ENCODE assay signal across 8 mouse cellular contexts in the genomic region with DNA sequence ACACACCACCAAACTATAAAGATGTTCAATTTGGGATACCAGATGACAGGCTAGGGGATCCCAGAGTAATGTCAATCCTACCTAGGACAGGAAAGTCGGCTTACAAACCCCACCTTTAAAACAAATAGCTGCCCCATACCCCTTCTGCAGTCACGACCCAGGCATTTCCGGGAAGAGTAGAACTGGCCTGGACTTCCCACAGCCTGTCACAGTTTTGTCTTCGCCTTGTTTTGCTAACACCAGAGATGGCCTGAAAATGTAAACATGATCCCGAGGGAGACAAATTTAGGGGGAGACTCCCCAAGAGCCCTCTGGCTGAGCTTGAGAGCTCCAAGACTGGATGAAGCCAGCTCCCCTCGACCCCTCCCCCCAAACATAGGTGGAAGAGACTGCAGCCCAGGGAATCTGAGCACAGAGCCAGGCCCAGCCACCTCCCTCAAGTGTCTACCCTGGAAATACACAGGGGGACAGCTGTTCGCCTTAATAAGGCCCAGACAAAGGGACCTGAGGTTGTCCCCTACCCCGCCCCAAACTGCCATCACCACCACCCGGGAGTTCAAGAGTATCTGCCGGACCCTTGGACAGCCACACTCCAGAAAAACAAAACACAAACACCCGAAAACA. TPM values are rescaled to one million over a fixed set of nuclear protein-coding genes. Genes with fewer than 3 reads are reported as not detected.
A peak's percentile ranks its signal among the peaks of the same experiment; 100 is the strongest.
DNase-seq lines count a peak whose midpoint lies in the region; ATAC-seq and TF ChIP-seq lines count a peak whose summit lies in the region.

No protein-coding gene starts in this region.

- TF ChIP-seq POLR2A in spleen, adult 2 months (IDR thresholded peaks at IDR 0.05; ENCODE audit: low read depth, low read length), result no peak
- no peak for TF ChIP-seq POLR2A in olfactory bulb, adult 2 months (IDR thresholded peaks at IDR 0.05; ENCODE audit: insufficient read depth, low read depth, low read length)

- ATAC-seq in forebrain, embryonic 16.5 days, result no peak
- ATAC-seq in limb, embryonic 15.5 days (ENCODE audit: insufficient number of reproducible peaks, low FRiP score, low TSS enrichment, low read depth), result no peak

- 17% methylated on average over 11 of the region's 11 CpGs for WGBS in spleen, adult 2 months
- 11% methylated on average over 11 of the region's 11 CpGs for WGBS in forebrain, embryonic 16.5 days
- WGBS in limb, embryonic 15.5 days, result 4% methylated on average over 11 of the region's 11 CpGs
- 56% methylated on average over 11 of the region's 11 CpGs for WGBS in olfactory bulb, adult 2 months

- peaks cover 10% of the 10 kb centered on the region for H3K27me3 ChIP-seq in spleen, adult 2 months (ENCODE audit: control insufficient read depth, insufficient read depth, low read length)
- no peaks in the 10 kb centered on the region for H3K27me3 ChIP-seq in forebrain, embryonic 16.5 days (replicated peaks; ENCODE audit: control insufficient read depth, insufficient read depth, low read length)
- no peaks in the 10 kb centered on the region for H3K27me3 ChIP-seq in limb, embryonic 15.5 days

- no peaks in the 10 kb centered on the region for H3K36me3 ChIP-seq in spleen, adult 2 months (ENCODE audit: control insufficient read depth, insufficient read depth, low read length)
- H3K36me3 ChIP-seq in forebrain, embryonic 16.5 days (ENCODE audit: control insufficient read depth, insufficient read depth), result no peaks in the 10 kb centered on the region
- H3K36me3 ChIP-seq in limb, embryonic 15.5 days, result no peaks in the 10 kb centered on the region

- H3K4me3 ChIP-seq in spleen, adult 2 months (ENCODE audit: extremely low read depth, insufficient read depth, insufficient read length), result peak overlapping the region; percentile 54; the same call in 1 of the 2 replicates
- H3K4me3 ChIP-seq in forebrain, embryonic 16.5 days (replicated peaks; ENCODE audit: low read length), result peak overlapping the region; percentile 89
- peak overlapping the region; percentile 96 for H3K4me3 ChIP-seq in limb, embryonic 15.5 days
- H3K4me3 ChIP-seq in olfactory bulb, adult 2 months (ENCODE audit: insufficient read depth, low read depth, low read length), result peak overlapping the region; percentile 63; the same call in 1 of the 2 replicates

- H3K9ac ChIP-seq in forebrain, embryonic 16.5 days (replicated peaks; ENCODE audit: low read depth, low read length), result peak overlapping the region; percentile 79
- H3K9ac ChIP-seq in limb, embryonic 15.5 days, result peak overlapping the region; percentile 98

- no peak for TF ChIP-seq CTCF in spleen, adult 2 months (IDR thresholded peaks at IDR 0.05; ENCODE audit: extremely low read depth, insufficient read depth, insufficient read length, insufficient replicate concordance)
- no peak for TF ChIP-seq CTCF in olfactory bulb, adult 2 months (IDR thresholded peaks at IDR 0.05; ENCODE audit: insufficient read depth, low read depth, low read length)

- H3K27ac ChIP-seq in spleen, adult 2 months (ENCODE audit: insufficient read depth, low read length), result peak overlapping the region; percentile 14; the same call in 1 of the 2 replicates
- H3K27ac ChIP-seq in forebrain, embryonic 16.5 days (ENCODE audit: low read length), result peak overlapping the region; percentile 19; the same call in 1 of the 2 replicates
- H3K27ac ChIP-seq in limb, embryonic 15.5 days, result peak overlapping the region; percentile 92
- no peak overlapping the region for H3K27ac ChIP-seq in olfactory bulb, adult 2 months (ENCODE audit: insufficient read depth, low read depth, low read length)

- H3K4me1 ChIP-seq in spleen, adult 2 months (ENCODE audit: control insufficient read depth, insufficient read depth, insufficient read length), result peaks cover 4% of the 10 kb centered on the region
- peaks cover 41% of the 10 kb centered on the region for H3K4me1 ChIP-seq in forebrain, embryonic 16.5 days (replicated peaks; ENCODE audit: control insufficient read depth, insufficient read depth, low read length)
- H3K4me1 ChIP-seq in limb, embryonic 15.5 days, result peaks cover 73% of the 10 kb centered on the region
- H3K4me1 ChIP-seq in olfactory bulb, adult 2 months (ENCODE audit: control insufficient read depth, insufficient read depth, low read length), result peaks cover 9% of the 10 kb centered on the region

- DNase-seq in spleen, adult 2 months (ENCODE audit: low read depth in 1 of 2, low spot score in 2 of 2), result no peak
- DNase-seq in spleen, adult 12 weeks (ENCODE audit: low spot score), result no peak
- DNase-seq in right cerebral cortex, postnatal 36 days (ENCODE audit: low spot score in 2 of 2), result no peak
- DNase-seq in adrenal gland, adult 18-20 months (ENCODE audit: low spot score in 2 of 2), result no peak
- no peak for DNase-seq in layer of hippocampus, postnatal 10 days (ENCODE audit: low spot score in 2 of 2)

- H3K9me3 ChIP-seq in forebrain, embryonic 16.5 days (ENCODE audit: control insufficient read depth, low read length), result no peaks in the 10 kb centered on the region
- H3K9me3 ChIP-seq in limb, embryonic 15.5 days, result no peaks in the 10 kb centered on the region

- peak overlapping the region; percentile 98 for H3K4me2 ChIP-seq in forebrain, embryonic 16.5 days (ENCODE audit: low read length)
- peak overlapping the region; percentile 94 for H3K4me2 ChIP-seq in limb, embryonic 15.5 days

RNA-seq across cellular contexts. Expression of a gene that starts 1.3 kb away (rescaled TPM):
- 22.6 and 22.8 TPM in 2 replicates for polyA plus RNA-seq in spleen, adult 2 months (2012; rRNA removed)
- 1.8 and 2.3 TPM in 2 replicates for polyA plus RNA-seq in forebrain, embryonic 16.5 days (2015; fragmentation: Nextera tagmentation; extraction: Ambion mirVana)
- polyA plus RNA-seq in limb, embryonic 15.5 days (2015; fragmentation: Nextera tagmentation; extraction: Ambion mirVana), result 6.6 and 6.8 TPM in 2 replicates
- not detected in 2 replicates for polyA plus RNA-seq in olfactory bulb, adult 2 months (2012; ENCODE audit: insufficient read depth, insufficient read length, low replicate concordance, missing spikeins)
- total RNA-seq in adrenal gland, adult 18-20 months (2021), result 100 to 1,000 TPM; 102 to 103 TPM
- total RNA-seq in layer of hippocampus, postnatal 10 days (2021), result 10 to 100 TPM; 13.3 to 14.3 TPM

RNA-seq across cellular contexts. Expression of a gene that starts 23.0 kb away (rescaled TPM):
- polyA plus RNA-seq in spleen, adult 2 months (2012; rRNA removed), result 6.7 and 11.0 TPM in 2 replicates
- 37.2 and 38.7 TPM in 2 replicates for polyA plus RNA-seq in forebrain, embryonic 16.5 days (2015; fragmentation: Nextera tagmentation; extraction: Ambion mirVana)
- polyA plus RNA-seq in limb, embryonic 15.5 days (2015; fragmentation: Nextera tagmentation; extraction: Ambion mirVana), result 60.5 and 69.0 TPM in 2 replicates
- not detected in 2 replicates for polyA plus RNA-seq in olfactory bulb, adult 2 months (2012; ENCODE audit: insufficient read depth, insufficient read length, low replicate concordance, missing spikeins)
- 10 to 100 TPM; 32.5 to 43.3 TPM for total RNA-seq in adrenal gland, adult 18-20 months (2021)
- 10 to 100 TPM; 25.4 to 39.3 TPM for total RNA-seq in layer of hippocampus, postnatal 10 days (2021)
